Mouse (Mus musculus): ENCODE data around the gene Tssk3.
"Not testable (repeated sequence)": the region's sequence is repeated elsewhere in the genome, so short reads cannot be mapped to it uniquely, and the experiment has no call there.

Tssk3 gene

GRCm38 (mm10) chr4:129490972-129491880, at the start of gene Tssk3, which contains the start of gene Fam229a:
TSS of gene Tssk3 (minus strand) at chr4:129491022.
TSS of gene Fam229a (plus strand) at chr4:129491190.
- peak; percentile 63 for DNase-seq

DNA sequence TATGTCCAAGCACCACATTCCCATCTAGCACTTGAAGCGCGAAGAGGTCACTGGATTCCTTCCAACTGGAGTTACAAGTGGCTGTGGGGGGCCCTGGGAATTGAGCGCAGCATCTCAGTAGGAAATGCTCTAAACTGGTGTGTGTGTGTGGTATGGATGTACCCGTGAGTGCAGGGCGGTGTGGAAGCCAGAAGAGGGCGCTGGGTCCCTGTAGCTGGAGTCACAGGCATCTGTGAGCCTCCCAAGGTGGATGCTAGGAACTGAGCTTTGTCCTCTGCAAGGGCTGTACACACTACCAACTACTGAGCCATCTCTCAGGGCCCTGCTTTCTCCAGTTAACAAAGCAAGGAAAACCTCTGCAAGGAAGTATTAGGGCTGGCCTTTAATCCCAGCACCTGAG, 49.2 kb upstream of the Tssk3 start:
- peak; percentile 79 for DNase-seq

- not testable (repeated sequence) for DNase-seq
Observed at GRCm38 (mm10) chr4:129528901-129529300, 38.1 kb upstream of the Tssk3 start.

DNA sequence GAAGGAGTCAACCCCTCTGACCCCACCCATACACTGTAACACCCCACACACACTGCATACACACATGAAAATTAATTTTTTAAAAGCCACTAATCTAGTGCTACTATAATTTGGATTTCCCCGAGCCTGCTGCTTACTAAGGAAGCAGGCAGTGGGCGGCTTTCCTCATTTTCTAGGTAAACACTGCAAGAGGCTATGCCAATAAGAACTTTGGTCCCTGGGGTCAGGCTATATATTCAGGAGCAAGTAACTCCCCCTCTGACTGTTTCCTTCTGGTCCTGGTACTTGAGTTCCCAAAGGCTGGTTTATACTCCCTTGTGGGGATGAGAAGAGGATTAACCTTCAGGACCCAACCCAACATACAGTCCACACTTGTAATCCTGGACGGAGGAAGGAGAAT, 35.1 kb upstream of the Tssk3 start:
- DNase-seq: no peak

DNA sequence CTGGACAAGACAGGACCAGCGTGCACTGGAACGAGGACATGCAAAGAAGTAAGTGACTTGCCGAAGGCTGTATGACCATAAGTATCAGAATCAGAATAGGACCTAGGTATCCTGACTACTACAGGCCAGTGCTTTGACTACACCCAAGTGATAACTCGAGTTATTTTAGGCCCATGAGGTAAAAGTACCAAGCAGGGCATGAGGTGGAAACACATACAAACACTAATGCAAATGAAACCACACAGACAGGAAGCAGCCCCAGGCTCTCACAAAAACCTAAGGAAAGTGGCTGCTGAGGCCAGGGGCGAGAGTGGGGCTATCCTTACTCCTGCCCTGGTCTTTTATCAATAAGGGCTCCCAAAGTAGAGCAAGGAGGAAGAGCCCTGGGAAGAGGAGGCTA, 34.5 kb upstream of the Tssk3 start:
- DNase-seq: no peak

- DNase-seq: no peak
Observed at GRCm38 (mm10) chr4:129518519-129518918, 27.7 kb upstream of the Tssk3 start.

DNA sequence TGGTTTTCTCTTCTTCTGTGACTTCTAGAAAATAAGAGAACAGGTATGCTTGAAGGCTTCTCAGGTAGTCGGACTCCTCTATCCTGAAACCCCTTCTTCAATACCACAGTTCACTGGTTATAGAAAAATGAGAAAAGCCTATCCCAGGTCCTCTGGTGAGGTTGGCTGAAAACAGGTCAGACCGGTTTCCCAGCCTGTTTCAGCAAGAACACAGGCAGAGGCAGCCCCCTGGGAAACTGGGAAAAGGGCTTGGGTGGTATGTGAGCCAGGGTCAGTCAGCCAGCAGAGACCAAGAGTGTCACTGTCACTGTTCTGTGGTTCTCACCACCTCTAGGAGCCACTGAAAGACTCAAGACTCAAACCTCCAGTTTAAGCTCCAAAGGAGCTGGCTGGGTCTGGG, 26.1 kb upstream of the Tssk3 start:
- DNase-seq: no peak

- DNase-seq: peak; percentile 92
Observed at GRCm38 (mm10) chr4:129514300-129514898, 23.6 kb upstream of the Tssk3 start.

DNA sequence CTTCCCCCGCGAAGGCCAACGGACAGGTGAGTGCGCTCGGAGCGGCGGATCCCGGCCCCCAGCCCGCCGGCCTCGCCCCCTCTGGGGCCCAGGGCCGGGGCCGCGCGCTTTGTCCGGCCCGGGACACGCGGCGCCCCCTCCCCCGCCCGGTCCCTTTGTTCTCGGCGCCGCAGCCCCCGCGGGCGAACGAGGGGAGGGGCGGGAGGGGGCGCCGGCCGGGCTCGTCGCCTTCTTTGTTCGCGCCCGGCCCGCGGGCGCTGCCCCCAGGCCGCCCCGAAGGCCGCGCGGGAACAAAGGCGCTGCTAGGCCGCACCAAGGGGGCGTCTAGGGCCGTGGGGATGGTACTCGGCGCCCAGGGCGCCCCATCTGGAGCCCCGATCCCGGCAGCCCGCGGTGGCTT, 23.1 kb upstream of the Tssk3 start:
- DNase-seq: no peak

DNA sequence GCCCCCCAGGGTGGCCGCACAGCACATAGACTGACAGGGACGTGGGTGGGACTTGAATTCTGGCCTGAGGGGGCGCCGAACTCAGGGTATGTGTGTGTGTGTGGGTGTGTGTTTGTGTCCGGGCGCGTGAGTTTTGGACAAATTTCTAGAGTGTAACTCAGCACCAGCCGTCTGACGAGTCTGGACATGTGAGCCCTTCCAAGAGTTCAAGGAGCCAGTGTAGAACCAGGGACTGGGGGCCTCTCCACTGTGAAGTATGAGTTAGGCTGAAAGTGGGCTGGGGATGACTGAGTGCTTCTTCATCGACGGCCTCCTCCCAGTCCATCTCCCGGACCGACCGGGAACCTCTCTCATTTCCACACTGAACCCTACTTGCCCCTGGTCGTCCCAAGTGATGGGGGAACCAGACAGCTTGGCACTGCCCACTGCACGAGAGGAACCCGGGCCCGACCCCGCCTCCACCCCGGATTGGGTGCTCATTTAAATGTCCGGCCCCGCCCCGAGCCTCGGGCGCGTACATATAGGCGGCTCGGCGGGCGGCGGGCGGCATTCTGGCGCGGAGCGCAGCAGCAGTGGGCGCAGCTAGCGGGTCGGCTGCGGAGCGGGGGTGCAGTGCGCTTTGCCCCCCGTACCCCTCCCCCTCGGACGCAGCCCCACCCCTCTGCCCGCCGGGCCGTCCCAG, 22.4 kb upstream of the Tssk3 start, which contains the start of gene Marcksl1:
Gene Marcksl1, plus strand, starts transcription at position 496 of the 682 bp plus-strand sequence.
- peak; percentile 98 for DNase-seq

DNA sequence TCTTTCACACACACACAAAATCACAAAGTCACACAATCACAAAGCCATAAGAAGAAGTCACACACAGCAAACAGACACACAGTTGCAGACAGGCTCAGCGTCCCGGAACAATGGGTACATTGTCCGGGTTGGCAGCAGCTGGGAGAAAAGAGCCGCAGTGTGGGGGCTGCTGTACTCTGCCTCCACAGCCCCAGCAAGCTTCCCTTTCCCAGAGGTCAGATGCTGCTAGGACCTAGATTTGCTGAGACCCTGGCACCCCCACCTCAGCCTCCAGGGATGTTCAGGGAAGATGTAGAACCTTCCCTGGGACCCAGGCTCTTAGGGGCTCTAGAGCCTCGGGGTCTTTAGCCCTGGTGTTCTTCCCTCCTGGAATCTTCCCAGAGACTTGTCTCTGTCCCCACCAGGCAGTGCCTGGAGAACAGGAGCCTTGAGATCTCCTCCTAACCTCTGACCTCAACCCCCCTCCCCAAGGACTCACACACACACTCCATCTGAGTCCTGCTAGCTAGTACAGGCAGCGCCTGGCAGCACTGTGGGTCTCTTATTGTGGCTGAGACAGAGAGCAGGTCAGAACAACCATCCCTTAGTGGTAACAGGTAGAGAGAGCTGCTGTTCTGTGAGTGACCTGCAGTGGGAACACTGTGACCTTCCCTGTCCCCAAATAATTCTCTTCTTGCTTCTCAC, 20.7 kb upstream of the Tssk3 start:
- DNase-seq: no peak

DNA sequence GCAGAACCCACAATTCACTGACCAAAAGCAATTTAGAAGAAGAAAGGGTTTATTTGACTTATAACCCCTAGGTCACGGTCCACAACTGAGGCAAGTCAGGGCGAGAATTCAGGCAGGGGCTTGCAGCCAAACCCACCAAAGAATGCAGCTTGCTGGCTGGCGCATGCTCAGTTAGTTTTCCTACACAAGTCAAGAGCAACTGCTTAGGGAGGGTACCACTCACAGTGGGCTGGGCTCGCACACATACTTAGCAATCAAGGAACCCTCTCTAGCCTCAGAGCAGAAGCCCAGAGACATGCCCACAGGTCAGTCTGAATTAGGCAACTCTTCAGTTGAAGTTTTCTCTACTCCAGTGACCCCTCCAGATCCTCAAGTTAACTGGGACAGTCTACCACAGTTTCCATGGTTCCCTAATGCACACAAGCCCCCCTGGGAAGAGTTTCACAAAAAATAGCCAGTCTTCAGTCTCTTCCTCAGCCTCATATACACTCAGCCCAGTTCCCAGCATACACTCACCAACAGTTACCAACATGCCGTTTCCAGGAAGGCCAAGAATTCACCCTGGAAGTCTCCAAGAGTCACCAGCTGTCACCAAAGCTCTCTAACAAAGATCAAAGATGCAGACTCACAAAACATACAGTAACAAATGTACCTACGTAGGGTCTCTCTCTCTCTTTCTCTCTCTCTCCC, 20.0 kb upstream of the Tssk3 start:
- no peak for DNase-seq

DNA sequence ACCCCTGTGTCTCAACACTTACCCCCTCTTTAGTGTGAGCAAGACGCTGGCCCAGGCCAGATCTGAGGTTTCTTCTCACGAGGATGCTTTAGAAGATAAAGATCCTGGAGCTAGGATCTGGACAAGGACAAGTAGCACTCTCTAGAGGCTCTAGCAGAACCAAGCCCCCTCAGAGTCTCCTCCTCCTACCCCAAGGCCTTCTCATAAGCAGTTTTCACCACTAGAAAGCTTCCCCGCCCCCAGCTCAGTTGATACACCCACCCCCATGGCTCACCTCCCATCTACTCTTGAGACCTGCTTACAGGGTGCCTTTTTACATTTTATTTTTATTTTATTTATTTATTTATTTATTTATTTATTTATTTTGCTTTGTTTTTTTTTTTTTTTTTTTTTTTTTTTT, 18.8 kb upstream of the Tssk3 start:
- no peak for DNase-seq

GRCm38 (mm10) chr4:129508834-129509600, 18.2 kb upstream of the Tssk3 start:
- DNase-seq: no peak

GRCm38 (mm10) chr4:129508237-129508515, 17.4 kb upstream of the Tssk3 start:
- DNase-seq: no peak

DNA sequence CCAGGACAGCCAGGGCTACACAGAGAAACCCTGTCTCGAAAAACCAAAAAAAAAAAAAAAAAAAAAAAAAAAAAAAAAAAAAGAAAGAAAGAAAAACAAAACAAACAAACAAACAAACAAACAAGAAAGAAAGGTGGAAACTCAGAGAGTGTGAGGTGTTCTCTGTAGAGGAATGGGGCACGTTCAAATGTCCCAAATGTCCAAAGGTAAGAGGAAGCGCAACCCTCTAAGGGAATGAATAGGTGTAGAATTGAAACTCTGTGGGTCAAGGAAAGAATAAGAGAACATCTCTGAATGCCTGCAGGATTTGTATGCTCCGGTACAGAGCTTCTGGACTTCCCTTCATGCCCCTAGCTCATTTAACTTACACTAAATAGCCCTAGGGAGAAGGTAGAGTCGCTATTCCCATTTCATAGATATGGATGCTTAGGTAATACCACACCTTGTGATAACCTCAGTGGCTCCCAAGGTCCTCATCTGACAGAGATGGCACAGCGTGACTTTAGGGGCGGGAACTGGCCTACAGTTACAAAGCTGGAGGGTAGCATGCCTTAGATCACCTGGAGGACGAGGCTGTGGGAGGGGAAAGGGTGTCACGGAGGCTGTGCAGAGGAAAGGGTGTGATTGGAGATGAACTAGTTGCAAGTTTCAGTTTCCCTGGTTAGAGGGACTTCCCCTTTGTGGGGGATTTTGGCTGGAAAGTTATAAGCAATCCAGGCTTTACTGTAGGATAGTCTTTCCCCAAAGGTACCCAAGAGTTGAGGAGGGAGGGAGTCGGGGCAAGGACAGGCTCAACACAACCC, 16.8 kb upstream of the Tssk3 start:
- no peak for DNase-seq

GRCm38 (mm10) chr4:129505511-129505910, 14.7 kb upstream of the Tssk3 start:
- no peak for DNase-seq

DNA sequence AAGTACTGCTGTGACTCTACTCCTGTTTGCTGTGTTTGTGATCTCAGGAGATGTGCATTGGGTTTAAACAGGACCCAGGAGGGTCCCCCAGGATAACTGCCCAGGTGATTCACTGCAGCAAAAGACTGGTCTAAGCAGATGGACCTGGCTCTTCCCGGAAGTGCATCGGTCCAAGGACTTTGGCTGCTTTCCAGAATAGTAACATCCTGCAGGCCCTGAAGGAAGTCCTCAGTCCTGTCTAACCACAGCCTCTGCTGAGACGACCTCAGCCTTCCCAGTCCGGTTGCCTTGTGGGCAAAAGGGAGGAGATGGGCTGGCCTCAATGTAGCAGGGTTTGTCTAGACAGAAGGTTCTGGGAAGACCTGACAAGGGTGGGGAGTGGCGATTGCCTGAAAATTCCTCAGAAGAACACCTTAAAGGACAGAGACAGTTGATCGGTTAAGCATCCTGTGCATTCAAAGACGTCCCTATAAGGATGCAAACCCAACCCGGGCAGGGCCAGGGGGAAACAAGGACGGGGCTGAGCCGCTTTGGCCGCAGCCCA, 12.2 kb upstream of the Tssk3 start:
- DNase-seq: no peak

DNA sequence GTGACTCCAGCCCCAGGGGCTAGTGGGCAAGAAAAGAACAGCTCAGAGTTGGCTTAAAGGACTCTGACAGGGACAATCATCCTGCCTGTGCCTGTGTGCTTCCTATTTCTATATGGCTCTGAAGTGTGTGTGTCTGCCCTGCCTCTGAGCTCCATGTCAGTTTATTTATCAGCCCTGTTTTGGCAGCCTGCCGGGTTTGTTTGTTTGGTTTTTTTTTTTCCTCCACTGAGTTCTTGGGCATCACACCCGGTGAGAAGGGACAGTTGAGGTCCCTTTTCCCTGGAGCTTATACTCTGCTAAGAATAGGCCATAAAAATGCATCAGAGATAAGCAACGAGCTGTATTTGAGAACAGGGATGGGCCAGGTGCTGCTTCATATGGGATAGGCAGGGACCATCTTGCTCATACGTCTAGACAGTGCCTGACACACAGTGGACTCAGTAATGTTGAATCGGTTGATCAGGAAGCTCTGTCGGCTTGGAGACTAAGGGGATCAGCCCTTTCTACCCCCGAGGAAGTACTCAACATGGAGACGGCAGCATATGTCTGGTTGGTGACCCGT, 11.6 kb upstream of the Tssk3 start:
- no peak for DNase-seq
